Comparison of ENCODE assay signal across 19 mouse cellular contexts in genomic region chr9:25896333-25896905, GRCm38 (mm10).
DNase-seq lines count a peak whose midpoint lies in the region; ATAC-seq lines count a peak whose summit lies in the region.
"Had no signal": no experiment of that assay in that cellular context is flagged by ENCODE, and none has a peak within 500 bp of the region (broad histone marks: within the 10 kb centered on the region; RNA-seq: fewer than 3 reads in every experiment).

No protein-coding gene starts in this region.

- no peak overlapping the region for H3K4me2 ChIP-seq in hindbrain, embryonic 14.5 days (replicated peaks)
- no peak overlapping the region for H3K4me2 ChIP-seq in hindbrain, embryonic 12.5 days (replicated peaks)
- no peak overlapping the region for H3K4me2 ChIP-seq in midbrain, embryonic 14.5 days (ENCODE audit: low read length)
- no peak overlapping the region for H3K4me2 ChIP-seq in midbrain, embryonic 15.5 days
- H3K4me2 ChIP-seq: heart, embryonic 11.5 days; midbrain, embryonic 13.5 days; neural tube, embryonic 12.5 days had no signal

- no peaks in the 10 kb centered on the region for H3K4me1 ChIP-seq in hindbrain, embryonic 14.5 days (replicated peaks; ENCODE audit: control insufficient read depth, insufficient read depth, low read length)
- H3K4me1 ChIP-seq in hindbrain, embryonic 12.5 days: no peaks in the 10 kb centered on the region
- no peaks in the 10 kb centered on the region for H3K4me1 ChIP-seq in midbrain, embryonic 14.5 days (ENCODE audit: control insufficient read depth, insufficient read depth, low read length)
- H3K4me1 ChIP-seq in midbrain, embryonic 15.5 days: no peaks in the 10 kb centered on the region
- H3K4me1 ChIP-seq: midbrain, embryonic 13.5 days; neural tube, embryonic 12.5 days had no signal

- no peaks in the 10 kb centered on the region for H3K27me3 ChIP-seq in hindbrain, embryonic 14.5 days (ENCODE audit: control insufficient read depth, insufficient read depth, low read length)
- no peaks in the 10 kb centered on the region for H3K27me3 ChIP-seq in hindbrain, embryonic 12.5 days
- no peaks in the 10 kb centered on the region for H3K27me3 ChIP-seq in midbrain, embryonic 14.5 days (ENCODE audit: control insufficient read depth, insufficient read depth, low read length)
- no peaks in the 10 kb centered on the region for H3K27me3 ChIP-seq in midbrain, embryonic 15.5 days (replicated peaks)
- H3K27me3 ChIP-seq: midbrain, embryonic 13.5 days; neural tube, embryonic 12.5 days; Patski had no signal

- ATAC-seq in hindbrain, embryonic 14.5 days (ENCODE audit: low FRiP score): no peak
- ATAC-seq in hindbrain, embryonic 12.5 days (ENCODE audit: low FRiP score): no peak
- ATAC-seq in midbrain, embryonic 14.5 days (ENCODE audit: low FRiP score, low TSS enrichment): no peak
- no peak for ATAC-seq in midbrain, embryonic 15.5 days (replicated peaks)
- ATAC-seq: intestine, postnatal 0 days; midbrain, embryonic 13.5 days; Patski had no signal

- H3K36me3 ChIP-seq in hindbrain, embryonic 14.5 days (replicated peaks; ENCODE audit: control insufficient read depth, insufficient read depth): no peaks in the 10 kb centered on the region
- H3K36me3 ChIP-seq in hindbrain, embryonic 12.5 days: no peaks in the 10 kb centered on the region
- no peaks in the 10 kb centered on the region for H3K36me3 ChIP-seq in midbrain, embryonic 14.5 days (ENCODE audit: control insufficient read depth, insufficient read depth, low read length)
- H3K36me3 ChIP-seq in midbrain, embryonic 15.5 days (replicated peaks): no peaks in the 10 kb centered on the region
- H3K36me3 ChIP-seq: midbrain, embryonic 13.5 days; neural tube, embryonic 12.5 days had no signal

- no peak overlapping the region for H3K9ac ChIP-seq in hindbrain, embryonic 14.5 days
- no peak overlapping the region for H3K9ac ChIP-seq in hindbrain, embryonic 12.5 days
- H3K9ac ChIP-seq in midbrain, embryonic 14.5 days (replicated peaks; ENCODE audit: low read length): no peak overlapping the region
- no peak overlapping the region for H3K9ac ChIP-seq in midbrain, embryonic 15.5 days
- H3K9ac ChIP-seq: liver, embryonic 14.5 days; midbrain, embryonic 13.5 days; neural tube, embryonic 12.5 days had no signal

- no peaks in the 10 kb centered on the region for H3K9me3 ChIP-seq in hindbrain, embryonic 14.5 days (ENCODE audit: control insufficient read depth, low read length)
- H3K9me3 ChIP-seq in hindbrain, embryonic 12.5 days (replicated peaks): no peaks in the 10 kb centered on the region
- no peaks in the 10 kb centered on the region for H3K9me3 ChIP-seq in midbrain, embryonic 14.5 days (ENCODE audit: control insufficient read depth, low read length)
- no peaks in the 10 kb centered on the region for H3K9me3 ChIP-seq in midbrain, embryonic 15.5 days
- H3K9me3 ChIP-seq: midbrain, embryonic 13.5 days; neural tube, embryonic 12.5 days had no signal

- peak; percentile 42 for DNase-seq in hindbrain, embryonic 14.5 days (ENCODE audit: low spot score)
- peak; percentile 31 for DNase-seq in midbrain, embryonic 14.5 days
- peak; percentile 73 for DNase-seq in fat pad, adult 2 months (ENCODE audit: extremely low read depth, low read depth, low spot score)
- peak; percentile 4 for DNase-seq in retina, embryonic 14.5 days (ENCODE audit: low spot score)
- DNase-seq in spleen, postnatal 36 days (ENCODE audit: low spot score in 2 of 2): no peak
- DNase-seq: cerebellum, adult 8-10 months; embryo, embryonic 11 days; gastrocnemius, adult 2 months; heart, postnatal 4 days; kidney, postnatal 25 days; lung, postnatal 4 days had no signal

- no peak overlapping the region for H3K4me3 ChIP-seq in hindbrain, embryonic 14.5 days (replicated peaks; ENCODE audit: low read length)
- no peak overlapping the region for H3K4me3 ChIP-seq in hindbrain, embryonic 12.5 days
- no peak overlapping the region for H3K4me3 ChIP-seq in midbrain, embryonic 14.5 days (replicated peaks; ENCODE audit: low read depth, low read length)
- no peak overlapping the region for H3K4me3 ChIP-seq in midbrain, embryonic 15.5 days
- H3K4me3 ChIP-seq: gastrocnemius, adult 2 months; midbrain, embryonic 13.5 days; neural tube, embryonic 12.5 days had no signal

- no peak overlapping the region for H3K27ac ChIP-seq in hindbrain, embryonic 14.5 days
- no peak overlapping the region for H3K27ac ChIP-seq in hindbrain, embryonic 12.5 days
- no peak overlapping the region for H3K27ac ChIP-seq in midbrain, embryonic 14.5 days (replicated peaks; ENCODE audit: low read depth, low read length)
- H3K27ac ChIP-seq in midbrain, embryonic 15.5 days: no peak overlapping the region
- H3K27ac ChIP-seq: gastrocnemius, adult 2 months; liver, embryonic 14.5 days; midbrain, embryonic 13.5 days; neural tube, embryonic 12.5 days had no signal

Comparison
In these comparisons a context has a peak if more than half of its experiments do, and no peak if none do; other contexts are left out.
1. DNase-seq: peak in hindbrain, embryonic 14.5 days (single experiment), midbrain, embryonic 14.5 days (single experiment), fat pad, adult 2 months (single experiment) and retina, embryonic 14.5 days (single experiment); none in spleen, postnatal 36 days (0 of 2).